10 mouse cellular contexts compared by ENCODE assay signal in the genomic region with DNA sequence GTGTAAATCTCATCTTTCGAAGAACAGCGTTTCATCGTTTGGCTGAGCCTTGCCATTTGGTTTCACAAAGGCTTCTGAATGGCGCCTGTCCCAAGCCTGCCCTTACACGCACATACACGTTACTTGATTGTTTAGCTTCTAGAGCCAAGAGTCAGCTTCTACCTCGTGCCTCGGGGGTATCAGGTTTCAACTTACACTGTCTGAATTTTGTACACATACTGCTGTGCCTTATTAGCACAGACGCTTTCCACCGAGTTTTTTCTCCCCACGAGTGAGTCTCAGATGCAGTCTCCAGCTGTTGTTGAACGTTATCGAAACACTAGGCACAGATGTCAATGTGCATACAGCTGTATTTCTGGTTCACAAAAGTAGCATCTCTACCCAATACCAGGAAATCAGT. TPM values are rescaled to one million over a fixed set of nuclear protein-coding genes. Genes with fewer than 3 reads are reported as not detected.
DNase-seq lines count a peak whose midpoint lies in the region; ATAC-seq and TF ChIP-seq lines count a peak whose summit lies in the region.
"Had no signal": no experiment of that assay in that cellular context is flagged by ENCODE, and none has a peak within 500 bp of the region (broad histone marks: within the 10 kb centered on the region; RNA-seq: fewer than 3 reads in every experiment).

No protein-coding gene starts in this region.

- H3K27me3 ChIP-seq in heart, postnatal 0 days (ENCODE audit: control insufficient read depth, insufficient read depth, low read length) = no peaks in the 10 kb centered on the region
- no peaks in the 10 kb centered on the region for H3K27me3 ChIP-seq in limb, embryonic 10.5 days (ENCODE audit: low read depth, poor library complexity, severe bottlenecking)
- H3K27me3 ChIP-seq: CH12.LX had no signal

- H3K9ac ChIP-seq in heart, postnatal 0 days (replicated peaks; ENCODE audit: low read depth, low read length) = no peak overlapping the region

- H3K4me2 ChIP-seq in heart, postnatal 0 days (ENCODE audit: low read depth, low read length) = no peak overlapping the region; the same call in 1 of the 2 replicates

- no peak for TF ChIP-seq EP300 in heart, postnatal 0 days (IDR thresholded peaks at IDR 0.05; ENCODE audit: low read depth)

- no peak overlapping the region for H3K4me3 ChIP-seq in heart, postnatal 0 days (ENCODE audit: low read depth, low read length)
- H3K4me3 ChIP-seq in limb, embryonic 10.5 days = no peak overlapping the region

- peaks cover 28% of the 10 kb centered on the region for H3K4me1 ChIP-seq in heart, postnatal 0 days (ENCODE audit: control insufficient read depth, insufficient read depth)
- H3K4me1 ChIP-seq in limb, embryonic 10.5 days = peaks cover 23% of the 10 kb centered on the region

- DNase-seq in heart, postnatal 0 days (ENCODE audit: low spot score) = peak; percentile 27
- DNase-seq in heart, adult 8-10 months (ENCODE audit: low spot score) = no peak
- DNase-seq in urinary bladder, adult 18-20 months (ENCODE audit: low spot score in 2 of 2) = peak; percentile 56 to 74
- no peak for DNase-seq in urinary bladder, postnatal 10 days (ENCODE audit: low spot score)
- peak; percentile 61 for DNase-seq in limb, embryonic 10.5 days (ENCODE audit: low spot score)
- DNase-seq in ovary, adult 18-20 months (ENCODE audit: low spot score) = no peak
- DNase-seq in left cerebral cortex, adult 9 months (ENCODE audit: low spot score in 2 of 2) = no peak
- no peak for DNase-seq in thymus, postnatal 4 days
- DNase-seq: kidney, adult 18-20 months had no signal

- no peak for TF ChIP-seq CTCF in heart, postnatal 0 days (IDR thresholded peaks at IDR 0.05; ENCODE audit: low read depth)

- H3K9me3 ChIP-seq in heart, postnatal 0 days (replicated peaks; ENCODE audit: control insufficient read depth, low read length) = 0 out of 2 replicates have a peak, but pooled peaks cover 3% of the 10 kb centered on the region
- no peaks in the 10 kb centered on the region for H3K9me3 ChIP-seq in limb, embryonic 10.5 days (replicated peaks)

- WGBS in heart, postnatal 0 days = 43% methylated on average over 13 of the region's 13 CpGs
- WGBS in limb, embryonic 10.5 days = 42% methylated on average over 13 of the region's 13 CpGs

- peak; percentile 53; the same call in 1 of the 2 replicates for ATAC-seq in heart, postnatal 0 days (ENCODE audit: insufficient read depth, low read depth)

- H3K27ac ChIP-seq in heart, postnatal 0 days (ENCODE audit: low read depth) = peak overlapping the region; percentile 58
- peak overlapping the region; percentile 47 for H3K27ac ChIP-seq in limb, embryonic 10.5 days

- no peaks in the 10 kb centered on the region for H3K36me3 ChIP-seq in heart, postnatal 0 days (replicated peaks; ENCODE audit: control insufficient read depth, insufficient read depth, low read length)
- no peaks in the 10 kb centered on the region for H3K36me3 ChIP-seq in limb, embryonic 10.5 days

RNA-seq across cellular contexts. Expression of gene Tmem131l, which starts 19.3 kb away (rescaled TPM):
- 32.6 and 33.4 TPM in 2 replicates for total RNA-seq in heart, postnatal 0 days (2014; rRNA removed; ENCODE audit: low replicate concordance)
- 14.7 and 16.5 TPM in 2 replicates for polyA plus RNA-seq in heart, postnatal 0 days (2015; fragmentation: Nextera tagmentation; extraction: Ambion mirVana)
- total RNA-seq in heart, adult 8-10 months (2022) = 10 to 100 TPM; 17.6 to 25.0 (median 21.0) TPM
- polyA plus RNA-seq in limb, embryonic 10.5 days (2016; fragmentation: Nextera tagmentation; extraction: Ambion mirVana) = 79.5 and 84.5 TPM in 2 replicates

Comparison
In these comparisons a context has a peak if more than half of its experiments do, and no peak if none do; other contexts are left out.
1. DNase-seq: peak in heart, postnatal 0 days (single experiment), urinary bladder, adult 18-20 months (2 of 2) and limb, embryonic 10.5 days (single experiment); none in heart, adult 8-10 months (single experiment), urinary bladder, postnatal 10 days (single experiment), ovary, adult 18-20 months (single experiment), left cerebral cortex, adult 9 months (0 of 2) and thymus, postnatal 4 days (single experiment).